Mouse (Mus musculus): Measurements from ENCODE around the gene Gabrp. TPM values are rescaled to one million over a fixed set of nuclear protein-coding genes. Genes with fewer than 3 reads are reported as not detected.
A peak's percentile ranks its signal among the peaks of the same experiment; 100 is the strongest.

Gabrp gene
- polyA plus RNA-seq, 1 experiment from 2014 or later: 0.06 TPM

- 61% methylated on average over 2 of the region's 2 CpGs for WGBS (ENCODE audit: insufficient replicate concordance)
- H3K4me2 ChIP-seq: no peak overlapping the region
- H3K27ac ChIP-seq: no peak overlapping the region
- no peak for ATAC-seq
- H3K27me3 ChIP-seq (replicated peaks): no peaks in the 10 kb centered on the region
- no peak overlapping the region for H3K9ac ChIP-seq
- no peaks in the 10 kb centered on the region; the same call in 1 of the 2 replicates for H3K9me3 ChIP-seq (replicated peaks)
- no peaks in the 10 kb centered on the region for H3K36me3 ChIP-seq
- no peaks in the 10 kb centered on the region for H3K4me1 ChIP-seq
- H3K4me3 ChIP-seq: no peak overlapping the region
Measured at GRCm38 (mm10) chr11:33563921-33564320, 14.8 kb downstream of the Gabrp start.

GRCm38 (mm10) chr11:33554123-33554522 lies 24.6 kb downstream of the Gabrp start:
- H3K9ac ChIP-seq: no peak overlapping the region
- 65% methylated on average over 8 of the region's 8 CpGs for WGBS (ENCODE audit: insufficient replicate concordance)
- H3K36me3 ChIP-seq: no peaks in the 10 kb centered on the region
- no peak overlapping the region for H3K4me2 ChIP-seq
- H3K4me1 ChIP-seq: no peaks in the 10 kb centered on the region
- ATAC-seq: no peak
- no peak overlapping the region for H3K4me3 ChIP-seq
- H3K9me3 ChIP-seq (replicated peaks): no peaks in the 10 kb centered on the region
- no peaks in the 10 kb centered on the region for H3K27me3 ChIP-seq (replicated peaks)
- H3K27ac ChIP-seq: no peak overlapping the region

GRCm38 (mm10) chr11:33550861-33551560 lies 27.7 kb downstream of the Gabrp start:
- no peak overlapping the region for H3K27ac ChIP-seq
- no peaks in the 10 kb centered on the region for H3K9me3 ChIP-seq (replicated peaks)
- H3K4me2 ChIP-seq: no peak overlapping the region
- no peak for ATAC-seq
- 66% methylated on average over 14 of the region's 14 CpGs for WGBS (ENCODE audit: insufficient replicate concordance)
- no peak overlapping the region for H3K9ac ChIP-seq
- H3K4me3 ChIP-seq: no peak overlapping the region
- H3K27me3 ChIP-seq (replicated peaks): no peaks in the 10 kb centered on the region
- no peaks in the 10 kb centered on the region for H3K4me1 ChIP-seq
- no peaks in the 10 kb centered on the region for H3K36me3 ChIP-seq

- Histone ChIP-seq H3K27me3 (replicated peaks) (no peaks in the 10 kb centered on the region), H3K4me2 (no peak overlapping the region), H3K27ac (no peak overlapping the region), H3K4me3 (no peak overlapping the region), H3K4me1 (no peaks in the 10 kb centered on the region), H3K9me3 (replicated peaks) (no peaks in the 10 kb centered on the region), H3K36me3 (no peaks in the 10 kb centered on the region), H3K9ac (no peak overlapping the region)
- 55% methylated on average over 2 of the region's 2 CpGs for WGBS (ENCODE audit: insufficient replicate concordance)
- ATAC-seq: no peak
Measured at GRCm38 (mm10) chr11:33547386-33547785, 31.4 kb downstream of the Gabrp start.

- no peak overlapping the region for H3K4me3 ChIP-seq
- no peak for ATAC-seq
- no peaks in the 10 kb centered on the region for H3K36me3 ChIP-seq
- H3K9ac ChIP-seq: no peak overlapping the region
- 78% methylated on average over 2 of the region's 2 CpGs for WGBS (ENCODE audit: insufficient replicate concordance)
- H3K4me1 ChIP-seq: no peaks in the 10 kb centered on the region
- H3K4me2 ChIP-seq: no peak overlapping the region
- no peak overlapping the region for H3K27ac ChIP-seq
- no peaks in the 10 kb centered on the region for H3K27me3 ChIP-seq (replicated peaks)
- H3K9me3 ChIP-seq (replicated peaks): no peaks in the 10 kb centered on the region
Measured at GRCm38 (mm10) chr11:33544945-33545344, 33.8 kb downstream of the Gabrp start.

GRCm38 (mm10) chr11:33544121-33544520 lies 34.6 kb downstream of the Gabrp start:
- no peak overlapping the region for H3K4me2 ChIP-seq
- no peak overlapping the region for H3K4me3 ChIP-seq
- no peaks in the 10 kb centered on the region for H3K36me3 ChIP-seq
- H3K9ac ChIP-seq: no peak overlapping the region
- ATAC-seq: no peak
- no peaks in the 10 kb centered on the region for H3K9me3 ChIP-seq (replicated peaks)
- 56% methylated on average over 11 of the region's 11 CpGs for WGBS (ENCODE audit: insufficient replicate concordance)
- no peak overlapping the region for H3K27ac ChIP-seq
- H3K4me1 ChIP-seq: no peaks in the 10 kb centered on the region
- no peaks in the 10 kb centered on the region for H3K27me3 ChIP-seq (replicated peaks)

GRCm38 (mm10) chr11:33537390-33538125 lies 41.2 kb downstream of the Gabrp start:
- no peak for ATAC-seq

GRCm38 (mm10) chr11:33536636-33537035 lies 42.1 kb downstream of the Gabrp start:
- no peaks in the 10 kb centered on the region for H3K4me1 ChIP-seq
- H3K9me3 ChIP-seq (replicated peaks): no peaks in the 10 kb centered on the region
- H3K36me3 ChIP-seq: no peaks in the 10 kb centered on the region
- H3K4me2 ChIP-seq: no peak overlapping the region
- WGBS (ENCODE audit: insufficient replicate concordance): 77% methylated on average over 3 of the region's 3 CpGs
- ATAC-seq: no peak
- H3K4me3 ChIP-seq: no peak overlapping the region
- no peak overlapping the region for H3K27ac ChIP-seq
- no peaks in the 10 kb centered on the region for H3K27me3 ChIP-seq (replicated peaks)
- H3K9ac ChIP-seq: no peak overlapping the region

More at GRCm38 (mm10) chr11:33537390-33538125, 41.2 kb downstream of the Gabrp start:
- no peak overlapping the region for H3K27ac ChIP-seq
- no peak overlapping the region for H3K4me3 ChIP-seq
- H3K4me1 ChIP-seq: no peaks in the 10 kb centered on the region
- WGBS (ENCODE audit: insufficient replicate concordance): 61% methylated on average over 5 of the region's 5 CpGs
- no peaks in the 10 kb centered on the region for H3K27me3 ChIP-seq (replicated peaks)
- H3K4me2 ChIP-seq: no peak overlapping the region
- no peaks in the 10 kb centered on the region for H3K9me3 ChIP-seq (replicated peaks)
- no peaks in the 10 kb centered on the region for H3K36me3 ChIP-seq
- H3K9ac ChIP-seq: no peak overlapping the region

GRCm38 (mm10) chr11:33534541-33534940 lies 44.2 kb downstream of the Gabrp start:
- no peaks in the 10 kb centered on the region for H3K36me3 ChIP-seq
- no peak overlapping the region for H3K27ac ChIP-seq
- no peaks in the 10 kb centered on the region for H3K9me3 ChIP-seq (replicated peaks)
- WGBS (ENCODE audit: insufficient replicate concordance): 67% methylated on average over 4 of the region's 4 CpGs
- ATAC-seq: no peak
- no peak overlapping the region for H3K4me3 ChIP-seq
- H3K4me1 ChIP-seq: no peaks in the 10 kb centered on the region
- no peak overlapping the region for H3K4me2 ChIP-seq
- no peak overlapping the region for H3K9ac ChIP-seq
- H3K27me3 ChIP-seq (replicated peaks): no peaks in the 10 kb centered on the region

- no peak for ATAC-seq
- Histone ChIP-seq H3K4me1 (no peaks in the 10 kb centered on the region), H3K4me2 (no peak overlapping the region), H3K4me3 (no peak overlapping the region), H3K9ac (no peak overlapping the region), H3K9me3 (replicated peaks) (no peaks in the 10 kb centered on the region), H3K36me3 (no peaks in the 10 kb centered on the region), H3K27me3 (replicated peaks) (no peaks in the 10 kb centered on the region), H3K27ac (no peak overlapping the region)
- 58% methylated on average over 3 of the region's 3 CpGs for WGBS (ENCODE audit: insufficient replicate concordance)
Measured at GRCm38 (mm10) chr11:33533577-33533976, 45.2 kb downstream of the Gabrp start.

- H3K27ac ChIP-seq: no peak overlapping the region
- 39% methylated on average over 2 of the region's 2 CpGs for WGBS (ENCODE audit: insufficient replicate concordance)
- H3K9me3 ChIP-seq (replicated peaks): no peaks in the 10 kb centered on the region
- ATAC-seq: no peak
- no peak overlapping the region for H3K4me2 ChIP-seq
- no peak overlapping the region for H3K9ac ChIP-seq
- no peaks in the 10 kb centered on the region for H3K36me3 ChIP-seq
- H3K4me3 ChIP-seq: no peak overlapping the region
- H3K27me3 ChIP-seq (replicated peaks): no peaks in the 10 kb centered on the region
- H3K4me1 ChIP-seq: no peaks in the 10 kb centered on the region
Measured at GRCm38 (mm10) chr11:33529576-33529975, 49.2 kb downstream of the Gabrp start.

- 2% methylated on average over 55 of the region's 72 CpGs for WGBS (ENCODE audit: insufficient replicate concordance)
- peaks cover 15% of the 10 kb centered on the region for H3K4me1 ChIP-seq
- no peaks in the 10 kb centered on the region for H3K36me3 ChIP-seq
- H3K4me2 ChIP-seq: peak within 1 kb of the TSS; percentile 97
- peak; percentile 80 for ATAC-seq
- H3K27ac ChIP-seq: peak within 1 kb of the TSS; percentile 77
- H3K27me3 ChIP-seq (replicated peaks): no peaks in the 10 kb centered on the region
- no peaks in the 10 kb centered on the region for H3K9me3 ChIP-seq (replicated peaks)
- H3K9ac ChIP-seq: peak within 1 kb of the TSS; percentile 85
- peak within 1 kb of the TSS; percentile 89 for H3K4me3 ChIP-seq
Measured at GRCm38 (mm10) chr11:33513376-33513991, 65.3 kb downstream of the Gabrp start, which contains the start of gene Ranbp17. TSS of gene Ranbp17 (minus strand) at chr11:33513746.

Data from liver, embryonic 12.5 days (tissue).